Mouse (Mus musculus) gastrocnemius, postnatal 4 days (tissue): Measurements from ENCODE around the gene Cirbp. TPM values are rescaled to one million over a fixed set of nuclear protein-coding genes. Genes with fewer than 3 reads are reported as not detected.

Experiments
- DNase-seq, 2 experiments: peaks; one replicate each; pipeline ENCODE4 v3.0.0; 2021 to 2022; ENCODE audit warnings: low spot score in 2 of 2, mixed read lengths in 2 of 2
- total RNA-seq, 2 experiments: library from RNA; stranded (reverse); gene quantifications; 2 replicates each; pipeline ENCODE4 v1.2.3; 2021

The Cirbp gene
- total RNA-seq, 2 experiments from 2014 or later: 107 to 153 TPM

DNA sequence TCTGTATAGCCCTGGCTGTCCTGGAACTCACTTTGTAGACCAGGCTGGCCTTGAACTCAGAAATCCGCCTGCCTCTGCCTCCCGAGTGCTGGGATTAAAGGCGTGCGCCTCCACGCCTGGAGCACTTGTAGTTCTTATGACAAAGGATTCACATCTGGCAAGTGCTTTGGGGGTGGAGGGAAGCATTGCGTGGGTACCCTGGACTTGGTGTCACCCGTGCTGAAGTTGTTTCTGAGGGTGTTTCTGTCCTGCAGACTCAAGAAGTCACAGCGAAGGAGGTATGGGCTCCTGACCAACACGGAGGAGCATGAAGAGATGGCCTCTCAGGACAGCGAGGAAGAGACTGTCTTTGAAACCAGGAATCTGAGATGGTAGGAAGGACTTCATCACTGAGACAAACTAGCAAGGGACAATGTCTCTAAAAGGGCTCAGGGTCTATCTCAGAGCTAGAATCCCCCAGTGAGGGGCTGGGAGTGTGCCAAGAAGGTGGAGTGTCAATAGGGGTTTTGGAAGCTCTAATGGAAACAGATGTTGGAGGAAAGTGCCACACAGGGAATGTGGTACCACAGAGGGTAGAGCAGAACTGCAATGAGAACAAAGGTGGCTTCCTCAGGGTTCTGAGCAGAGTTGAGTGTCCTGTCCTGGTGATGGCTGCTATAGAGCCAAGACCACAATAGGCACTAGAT lies 8.3 kb downstream of the Cirbp start:
- no peak for DNase-seq

DNA sequence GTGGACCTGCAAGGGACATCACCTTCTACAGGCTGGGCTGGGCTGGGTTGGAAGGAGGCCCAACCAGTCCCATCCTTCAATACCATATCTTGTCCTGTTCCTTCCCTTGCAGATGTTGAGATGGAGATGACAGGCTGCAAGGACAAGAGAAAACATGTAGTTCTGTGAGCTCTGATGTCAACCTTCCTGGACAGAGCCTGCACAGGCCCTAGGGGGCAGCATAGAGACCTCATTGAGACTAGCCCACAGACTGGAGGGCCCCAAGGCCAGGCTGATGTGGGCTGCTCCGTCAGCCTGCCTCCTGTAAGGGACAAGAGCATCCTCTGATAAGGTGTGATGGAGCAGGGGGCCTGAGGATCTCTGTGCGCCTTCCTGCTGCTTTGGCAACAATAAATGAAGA lies 8.9 kb downstream of the Cirbp start:
- no peak for DNase-seq

DNA sequence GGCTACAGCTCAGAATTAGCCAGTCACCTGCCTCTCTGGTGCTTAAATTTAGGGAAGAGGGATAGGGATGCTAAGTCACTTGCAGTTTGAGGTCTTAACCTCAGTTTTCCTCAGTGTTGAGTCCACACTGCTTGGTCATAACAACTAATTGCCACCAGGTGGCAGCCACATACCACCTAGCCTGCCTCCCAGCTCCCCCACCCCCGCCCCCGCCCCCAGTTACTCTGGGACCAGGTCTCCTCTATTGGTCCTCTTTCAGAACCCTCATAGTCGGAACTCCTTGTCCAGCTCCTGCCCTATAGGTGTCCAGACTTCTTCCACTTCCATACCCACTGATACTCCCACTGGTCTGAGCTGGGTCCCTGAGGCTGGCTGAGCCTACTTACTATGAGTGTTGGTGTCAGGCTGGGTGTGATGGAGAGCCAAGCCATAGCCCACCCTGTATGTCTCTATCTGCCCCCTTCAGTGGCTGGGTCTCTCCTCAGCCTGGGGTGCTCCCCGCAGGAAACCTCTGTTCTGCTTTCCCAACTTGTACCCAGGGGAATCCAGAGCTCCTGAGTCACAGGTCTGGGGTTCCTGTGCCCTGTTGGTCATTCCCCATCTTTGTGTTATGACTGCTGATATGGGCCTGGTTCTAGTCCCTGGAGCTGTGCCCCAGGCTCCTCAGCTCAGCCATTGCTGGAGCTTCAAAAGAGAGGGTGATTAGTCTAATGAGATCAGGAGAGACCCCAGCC lies 9.9 kb downstream of the Cirbp start:
- no peak for DNase-seq

DNA sequence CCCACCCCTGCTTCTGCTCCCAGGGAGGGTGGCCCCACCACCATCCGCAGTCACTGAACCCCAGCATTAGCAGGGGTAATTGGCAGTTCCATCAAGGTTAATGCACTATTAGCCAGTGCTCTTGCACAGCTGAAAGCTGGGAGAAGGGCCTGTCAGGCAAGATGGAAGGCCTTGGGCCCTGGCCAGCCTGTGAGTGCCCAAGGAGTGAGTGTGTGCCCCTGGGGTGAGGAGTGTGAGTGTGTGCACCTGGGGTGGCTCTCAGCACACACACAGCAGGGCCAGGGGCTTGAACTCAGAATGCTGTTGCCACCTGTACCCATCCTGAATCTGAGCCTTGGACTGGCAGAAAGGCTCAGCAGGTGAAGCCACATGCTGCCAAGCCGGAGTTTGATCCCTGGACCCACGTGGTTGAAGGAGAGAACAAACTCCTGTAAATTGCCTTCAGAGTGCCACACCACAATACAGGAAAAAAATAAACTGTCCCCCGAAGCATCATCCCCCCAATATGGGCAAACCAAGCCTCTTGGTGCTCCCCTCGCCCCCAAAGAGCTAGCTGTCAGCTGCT lies 10.6 kb downstream of the Cirbp start:
- DNase-seq: no peak

DNA sequence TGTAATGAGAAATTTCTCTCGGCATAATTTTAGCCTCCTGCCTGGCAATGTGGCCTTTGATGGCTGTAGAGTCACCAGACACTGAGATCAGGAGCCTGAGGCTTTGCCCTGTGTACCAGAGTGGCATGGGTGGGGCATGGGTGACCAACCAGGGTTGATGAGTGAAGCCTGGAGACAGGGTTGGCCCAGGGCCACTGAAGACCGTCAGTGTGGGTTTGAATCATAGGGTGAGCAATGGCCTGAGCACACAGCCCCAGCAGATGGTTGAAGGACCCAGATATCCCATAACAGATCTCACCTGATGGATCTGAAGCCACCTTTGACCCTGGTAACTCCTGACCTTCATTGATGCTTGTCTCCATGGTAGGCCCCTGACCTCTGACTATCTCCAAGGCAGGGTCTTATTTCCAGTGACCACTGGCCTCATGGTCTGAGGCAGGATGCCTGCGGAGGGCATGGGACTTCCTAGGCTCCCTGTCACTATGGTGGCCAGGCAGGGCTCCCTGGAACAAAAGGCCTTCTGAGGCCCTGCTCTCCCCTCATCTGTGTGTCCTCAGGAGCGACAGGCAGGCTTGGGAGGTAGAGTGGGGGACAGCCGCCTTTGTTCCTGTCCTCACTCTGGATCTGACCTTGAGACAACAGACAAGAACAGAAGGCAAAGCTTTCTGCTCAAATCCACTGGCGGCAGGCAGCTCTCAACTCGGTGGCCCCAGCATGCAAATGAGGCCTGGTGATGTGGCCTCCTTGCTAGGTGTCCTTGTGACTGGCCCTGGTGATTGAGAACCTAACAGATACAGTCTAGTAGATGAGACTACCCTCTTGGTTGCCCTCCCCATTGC lies 11.9 kb downstream of the Cirbp start:
- no peak for DNase-seq

DNA sequence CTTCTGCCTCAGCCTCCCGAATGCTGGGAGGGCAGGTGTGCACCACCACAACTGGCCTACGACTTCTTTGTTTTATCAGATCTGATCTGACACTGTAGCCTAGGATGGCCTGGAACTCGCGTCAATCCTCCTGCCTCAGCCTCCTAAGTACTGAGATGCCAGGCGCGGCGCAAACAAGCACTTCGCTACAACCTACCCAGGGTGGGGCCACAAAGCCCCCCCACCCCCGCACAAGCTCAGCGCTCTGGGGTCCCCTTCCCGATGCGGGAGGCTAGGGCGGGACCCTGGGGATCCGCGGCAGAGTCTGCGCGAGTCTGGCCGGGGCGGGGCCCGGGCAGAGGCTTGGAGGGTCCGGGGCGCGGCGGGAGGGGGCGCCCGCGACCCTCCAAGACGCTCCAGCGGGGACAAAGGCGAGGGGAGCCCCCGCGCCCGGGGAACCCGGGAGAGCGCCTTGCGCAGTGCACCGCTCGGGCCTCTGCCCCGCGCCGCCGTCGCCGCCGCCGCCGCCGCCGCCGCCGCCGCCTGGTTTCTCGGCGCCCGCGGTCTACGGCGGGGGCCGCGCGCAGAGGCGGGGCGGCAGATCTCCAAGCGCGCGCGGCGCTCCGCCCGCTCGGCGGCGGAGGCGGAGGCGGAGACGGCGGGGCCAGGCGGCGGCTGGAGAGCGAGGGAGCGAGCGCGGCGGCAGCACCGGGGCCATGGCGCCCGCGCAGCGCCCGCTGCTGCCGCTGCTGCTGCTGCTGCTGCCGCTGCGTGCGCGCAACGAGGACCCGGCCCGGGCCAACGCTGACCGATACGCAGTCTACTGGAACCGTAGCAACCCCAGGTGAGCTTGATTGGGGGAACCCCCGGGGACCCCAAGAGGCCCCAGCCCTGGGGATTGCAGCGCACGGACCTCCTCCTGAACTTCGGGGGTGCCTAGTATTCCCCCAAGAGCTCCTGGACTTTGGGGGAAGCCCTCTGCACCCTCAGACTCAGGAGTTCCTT lies 13.6 kb downstream of the Cirbp start, which contains the start of gene Efna2:
Efna2 (plus strand) TSS at position 415 of the 984 bp plus-strand sequence.
- DNase-seq: no peak

DNA sequence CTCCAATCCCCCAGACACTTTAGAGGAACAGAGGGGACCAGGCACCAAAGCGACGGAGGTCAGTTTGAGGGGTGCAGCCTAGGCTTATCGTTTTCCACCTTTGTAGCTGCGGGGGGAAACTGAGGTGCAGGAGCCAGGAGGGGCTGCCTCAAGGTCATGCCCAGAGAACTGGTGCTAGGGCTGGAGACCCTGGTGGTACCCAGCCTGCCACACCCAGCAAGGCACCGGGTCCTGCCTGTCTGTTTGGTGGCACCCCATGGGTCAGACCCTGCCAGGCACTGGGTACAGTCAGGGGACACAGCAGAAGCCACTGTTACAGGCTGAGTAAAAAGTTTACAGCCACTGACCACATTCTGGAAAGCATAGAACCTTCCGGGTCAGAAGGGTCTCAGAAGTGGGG lies 14.5 kb downstream of the Cirbp start:
- no peak for DNase-seq

DNA sequence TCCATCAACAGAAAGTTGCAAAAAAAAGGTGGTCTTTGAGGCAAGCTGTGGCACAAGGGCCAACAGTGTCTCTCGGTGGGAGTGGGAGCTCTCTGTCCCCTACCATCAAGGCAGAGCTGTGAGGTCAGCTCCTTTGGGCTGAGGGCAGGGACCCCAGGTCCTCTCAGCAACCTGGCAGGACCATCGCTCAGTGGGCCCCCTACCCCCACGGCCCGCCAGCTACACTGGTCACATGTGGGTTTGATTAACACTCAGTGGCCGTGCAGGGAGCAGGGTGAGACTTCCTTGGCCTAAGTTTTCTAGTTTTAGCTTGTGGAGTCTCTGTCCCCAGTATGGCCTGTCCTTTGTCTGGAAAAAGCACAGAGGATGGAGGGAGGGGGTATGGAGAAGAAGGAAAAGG lies 15.0 kb downstream of the Cirbp start:
- no peak for DNase-seq

DNA sequence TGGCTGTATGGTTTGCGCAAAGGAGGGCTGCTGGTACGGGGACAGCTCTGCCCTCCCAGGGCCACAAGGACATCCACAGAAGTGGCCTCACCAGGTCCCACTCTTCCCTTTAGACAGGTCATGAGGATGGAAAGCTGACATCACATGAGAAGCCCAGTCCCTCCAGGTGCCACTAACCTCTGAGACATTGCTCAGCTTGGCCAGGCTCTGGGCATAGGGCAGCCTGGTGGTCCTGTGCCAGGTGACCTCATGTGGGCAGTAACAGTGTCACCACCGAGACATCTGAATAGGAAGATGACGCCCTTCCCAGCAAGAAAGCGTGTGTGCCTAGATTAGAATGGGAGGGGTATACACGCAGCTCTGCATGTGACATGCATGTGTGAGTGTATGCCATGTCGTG lies 16.8 kb downstream of the Cirbp start:
- DNase-seq: no peak

DNA sequence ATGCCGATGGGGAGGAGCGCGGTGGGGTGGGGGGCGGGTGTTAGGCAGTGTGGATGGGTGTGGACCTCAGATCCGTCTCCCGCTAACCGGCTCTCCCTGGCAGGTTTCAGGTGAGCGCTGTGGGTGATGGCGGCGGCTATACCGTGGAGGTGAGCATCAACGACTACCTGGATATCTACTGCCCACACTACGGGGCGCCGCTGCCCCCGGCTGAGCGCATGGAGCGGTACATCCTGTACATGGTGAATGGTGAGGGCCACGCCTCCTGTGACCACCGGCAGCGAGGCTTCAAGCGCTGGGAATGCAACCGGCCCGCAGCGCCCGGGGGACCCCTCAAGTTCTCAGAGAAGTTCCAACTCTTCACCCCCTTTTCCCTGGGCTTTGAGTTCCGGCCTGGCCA lies 20.9 kb downstream of the Cirbp start:
- DNase-seq: no peak

DNA sequence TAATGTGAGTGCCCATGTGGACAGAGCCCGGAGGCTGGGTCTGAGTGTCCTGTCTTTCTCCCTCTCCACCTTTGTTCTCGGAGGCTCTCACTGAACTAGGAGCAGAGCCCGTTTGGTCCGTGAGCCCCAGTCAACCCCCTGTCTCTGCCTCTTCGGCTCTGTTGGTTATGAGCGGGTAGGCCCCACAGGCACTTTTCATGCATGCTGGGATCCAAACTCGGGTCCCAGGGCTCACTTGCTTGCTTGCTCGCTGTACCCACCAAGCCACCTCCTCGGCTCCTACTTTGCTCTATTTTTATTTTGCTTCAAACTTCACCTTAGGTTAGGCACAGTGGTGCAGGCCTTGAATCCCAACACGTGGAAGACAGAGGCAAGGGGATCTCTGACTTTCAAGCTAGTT lies 22.0 kb downstream of the Cirbp start:
- no peak for DNase-seq

DNA sequence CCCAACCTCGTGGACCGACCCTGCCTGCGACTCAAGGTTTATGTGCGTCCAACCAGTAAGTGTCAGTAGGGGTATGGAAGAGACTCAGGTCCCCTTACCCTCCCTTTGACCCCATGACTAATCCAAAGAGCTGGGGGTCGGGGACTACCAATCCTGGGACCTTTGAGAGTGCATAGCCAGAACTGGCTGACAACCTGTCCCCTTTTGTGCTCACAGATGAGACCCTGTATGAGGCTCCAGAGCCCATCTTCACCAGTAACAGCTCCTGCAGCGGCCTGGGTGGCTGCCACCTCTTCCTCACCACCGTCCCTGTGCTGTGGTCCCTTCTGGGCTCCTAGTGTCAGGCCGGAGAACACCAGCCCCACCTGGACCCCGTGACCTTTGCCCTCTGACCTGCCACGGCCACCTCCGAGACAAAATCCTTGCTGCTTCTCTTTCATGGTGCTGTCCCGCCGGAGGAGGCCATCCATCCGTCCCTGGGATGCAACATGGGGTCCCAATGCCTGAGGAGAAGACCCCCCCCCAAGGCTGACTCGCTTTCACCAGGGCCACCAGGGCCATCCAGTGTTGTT lies 22.8 kb downstream of the Cirbp start:
- no peak for DNase-seq

DNA sequence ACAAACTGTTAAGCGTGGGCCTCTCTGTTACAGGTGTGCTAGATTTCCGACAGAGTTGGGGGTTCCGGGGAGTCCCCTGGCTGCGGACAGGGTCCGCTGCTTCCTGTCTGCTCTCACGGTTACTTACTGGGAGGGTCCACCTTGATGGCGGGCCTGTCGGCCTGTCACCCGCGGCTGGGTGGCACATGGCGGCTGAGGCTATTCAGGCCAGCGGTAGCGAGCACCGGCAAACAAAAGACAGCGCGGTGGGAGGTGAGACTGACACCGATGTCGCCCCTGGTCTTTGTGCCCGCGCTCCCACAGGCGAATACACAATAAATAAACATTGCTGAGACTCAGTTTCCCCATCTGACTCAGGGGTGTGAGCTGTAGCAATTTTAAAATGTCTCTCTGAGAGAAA lies 24.2 kb downstream of the Cirbp start:
- DNase-seq: no peak

DNA sequence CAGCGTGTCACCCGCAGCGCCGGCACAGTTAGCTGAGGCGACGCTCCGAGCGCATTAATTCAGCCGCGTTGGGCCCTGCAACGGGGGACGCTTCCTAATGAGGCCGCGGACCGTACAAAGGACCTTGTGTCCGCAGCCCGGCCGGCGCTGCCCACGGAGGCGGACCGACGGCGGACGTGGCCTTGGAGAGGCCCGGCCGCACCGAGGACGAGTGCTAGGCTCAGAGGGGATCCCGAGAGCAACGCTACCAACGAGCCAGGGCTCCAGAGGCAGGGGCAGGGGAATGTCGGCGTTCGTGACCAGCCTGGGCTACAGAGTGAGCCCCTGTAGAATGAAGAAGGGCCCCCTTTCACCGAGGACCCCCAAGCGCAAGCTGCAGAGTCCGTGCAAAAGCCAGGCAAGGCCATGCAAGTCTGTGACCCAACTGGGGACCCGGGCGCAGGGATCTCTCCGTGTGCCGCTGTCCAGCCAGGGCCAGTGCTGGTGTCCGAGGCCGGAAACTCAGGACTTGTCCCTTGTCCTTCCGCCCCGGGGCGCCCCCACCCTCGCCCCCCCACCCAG lies 24.8 kb downstream of the Cirbp start:
- peak in 1 of 2 experiments; percentile 52 for DNase-seq

DNA sequence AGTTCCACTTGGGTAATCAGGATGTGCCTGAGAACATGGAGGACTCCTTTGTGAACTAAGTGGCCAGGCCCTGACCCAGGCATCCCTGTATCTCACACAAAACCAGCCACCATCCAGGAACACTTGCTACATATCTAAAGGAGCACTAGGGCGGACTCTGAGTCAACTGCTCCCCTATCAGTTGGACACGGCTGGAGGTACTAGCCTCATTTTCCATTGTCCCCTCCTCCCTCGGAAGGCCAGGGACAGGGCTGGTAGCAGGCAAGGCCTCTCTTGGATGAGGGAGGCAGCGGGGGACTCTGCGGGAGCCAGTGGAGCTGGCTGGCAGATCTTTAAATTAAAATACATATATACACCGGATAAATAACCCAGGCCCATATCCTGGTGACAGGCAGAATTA lies 28.2 kb downstream of the Cirbp start:
- no peak for DNase-seq

DNA sequence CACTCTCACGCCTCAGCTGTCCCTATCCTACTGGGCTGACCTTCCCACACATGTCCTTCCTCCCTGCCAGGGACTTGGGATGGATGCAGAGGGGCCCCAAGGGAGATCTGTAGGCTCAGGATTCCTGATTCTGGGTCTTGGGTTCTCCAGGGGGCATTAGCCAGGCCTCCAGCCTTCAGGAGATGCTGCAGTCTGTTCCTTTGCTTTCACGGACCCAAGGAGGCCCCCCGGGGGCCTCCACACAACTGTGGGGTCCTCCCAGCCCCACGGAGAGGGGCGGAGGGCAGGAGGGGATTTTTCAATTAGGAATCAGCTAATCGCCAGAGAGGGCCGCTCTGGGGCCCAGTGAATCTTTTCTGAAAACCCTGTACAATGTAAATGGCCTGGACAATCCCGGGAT lies 28.7 kb downstream of the Cirbp start:
- no peak for DNase-seq

DNA sequence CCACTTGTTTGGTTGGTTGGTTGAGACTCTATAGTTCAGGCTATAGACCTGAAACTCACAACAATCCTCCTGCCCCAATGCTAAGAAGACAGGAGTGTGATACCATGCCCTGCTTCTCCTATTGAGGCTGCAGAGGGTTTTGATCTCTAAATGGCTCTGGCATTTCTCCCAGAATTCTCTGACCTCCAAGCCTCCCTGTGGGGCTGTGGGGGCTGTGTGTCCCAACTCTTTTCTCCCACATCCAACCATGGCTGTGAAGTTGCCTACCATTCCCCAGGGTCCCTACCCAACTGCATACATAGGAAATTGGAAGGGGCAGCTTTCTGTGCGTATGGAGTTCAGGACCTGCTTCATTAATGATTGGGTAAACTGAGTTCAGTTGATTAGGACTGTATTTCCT lies 30.4 kb downstream of the Cirbp start:
- no peak for DNase-seq

DNA sequence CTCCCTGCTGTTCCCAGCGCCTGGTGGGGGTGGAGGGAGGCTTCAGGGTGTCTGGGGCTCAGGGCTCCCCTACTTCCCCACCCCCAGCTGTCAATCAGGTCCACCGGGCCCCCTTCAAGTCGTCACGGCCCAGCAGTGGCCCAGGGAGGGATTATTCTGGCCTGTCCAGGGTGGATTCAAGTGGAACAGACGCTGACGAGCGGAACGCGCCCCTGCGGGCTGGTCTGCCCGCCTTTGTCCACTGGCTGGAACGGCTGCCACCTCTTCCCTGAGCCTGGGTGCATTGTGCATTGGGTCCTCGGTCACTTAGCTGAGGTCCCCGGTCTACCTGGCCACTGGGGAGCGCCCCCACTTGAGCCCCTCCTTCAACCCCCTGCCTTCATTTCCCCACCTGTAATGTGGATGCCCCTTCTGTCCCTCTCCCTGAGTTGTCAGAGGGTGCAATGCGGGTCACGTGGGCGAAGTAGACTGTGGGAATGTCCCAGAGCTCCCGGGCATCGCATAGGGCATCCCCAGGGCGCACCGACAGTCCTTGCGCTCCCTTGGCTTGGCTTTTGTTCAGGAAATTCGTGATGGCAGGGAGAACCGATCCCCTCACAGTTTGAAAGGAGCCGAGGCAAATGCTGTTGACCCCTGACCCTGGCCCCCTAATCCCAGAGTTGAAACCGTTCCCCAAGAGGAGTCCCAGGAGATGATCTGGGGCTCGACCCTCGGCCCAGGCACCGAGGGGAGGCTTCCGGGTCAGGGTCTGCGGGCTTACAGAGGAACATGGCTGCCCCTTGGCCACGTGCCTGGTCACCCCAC lies 31.2 kb downstream of the Cirbp start:
- no peak for DNase-seq

DNA sequence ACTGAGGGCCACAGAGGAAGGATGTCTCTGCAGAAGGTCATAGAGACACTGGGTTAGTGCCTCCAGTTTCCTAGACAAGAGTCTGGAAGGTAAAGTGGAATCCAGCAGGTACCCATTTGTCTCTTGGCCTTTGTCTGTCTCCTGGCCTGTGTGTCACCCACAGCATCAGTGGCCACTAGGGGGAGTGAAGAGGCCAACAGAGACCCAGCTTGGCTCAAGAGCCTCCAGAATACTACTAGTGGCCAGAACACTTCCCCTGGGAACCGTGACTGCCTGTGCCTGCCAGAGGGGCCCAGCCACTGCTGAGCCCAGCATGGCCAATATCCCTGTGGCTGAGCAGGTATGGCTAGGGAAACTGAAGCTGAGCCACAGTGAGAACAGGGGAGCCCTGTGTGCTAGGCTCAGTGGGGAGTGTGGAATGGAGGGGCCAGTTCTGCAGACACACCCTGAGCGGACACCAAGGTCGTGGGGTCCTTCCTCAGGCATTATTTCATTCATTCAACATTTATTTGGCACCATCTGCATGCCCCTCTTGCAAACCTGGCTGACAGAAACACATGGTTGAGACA lies 33.7 kb downstream of the Cirbp start:
- peak; percentile 64 to 82 for DNase-seq
